Mouse (Mus musculus) kidney, postnatal 4 days (tissue): Measurements from ENCODE around the gene Vsig1.

Source experiments
- DNase-seq, 2 experiments: peaks; one replicate each; pipeline ENCODE4 v3.0.0; 2021; ENCODE audit warnings: mixed read lengths in 2 of 2

Gene Vsig1

DNA sequence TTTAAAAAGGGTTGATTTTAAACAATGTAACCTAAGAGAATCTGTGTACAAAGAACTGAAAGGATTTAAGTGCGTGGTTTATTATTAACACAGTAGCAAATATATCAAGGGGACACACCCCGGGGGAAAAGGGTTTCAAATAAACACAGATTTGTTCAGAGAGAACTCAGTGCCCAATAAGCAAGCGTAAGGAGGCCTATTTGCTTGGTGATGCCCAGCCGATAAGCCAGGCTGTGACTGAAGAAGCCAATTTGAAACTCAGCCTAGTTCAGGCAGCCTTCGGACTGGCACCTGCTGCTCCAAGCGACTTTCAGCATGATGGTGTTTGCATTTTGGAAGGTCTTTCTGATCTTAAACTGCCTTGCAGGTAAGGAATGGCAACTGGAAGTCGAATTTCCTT lies at the start of gene Vsig1:
Gene Vsig1 (plus strand): TSS at position 249 of the 400 bp plus-strand sequence.
- no peak for DNase-seq

GRCm38 (mm10) chrX:140862760-140863159 lies 44.6 kb upstream of the Vsig1 start:
- no peak for DNase-seq

- no peak for DNase-seq
These were observed 44.0 kb upstream of the Vsig1 start for GRCm38 (mm10) chrX:140863431-140863830.

DNA sequence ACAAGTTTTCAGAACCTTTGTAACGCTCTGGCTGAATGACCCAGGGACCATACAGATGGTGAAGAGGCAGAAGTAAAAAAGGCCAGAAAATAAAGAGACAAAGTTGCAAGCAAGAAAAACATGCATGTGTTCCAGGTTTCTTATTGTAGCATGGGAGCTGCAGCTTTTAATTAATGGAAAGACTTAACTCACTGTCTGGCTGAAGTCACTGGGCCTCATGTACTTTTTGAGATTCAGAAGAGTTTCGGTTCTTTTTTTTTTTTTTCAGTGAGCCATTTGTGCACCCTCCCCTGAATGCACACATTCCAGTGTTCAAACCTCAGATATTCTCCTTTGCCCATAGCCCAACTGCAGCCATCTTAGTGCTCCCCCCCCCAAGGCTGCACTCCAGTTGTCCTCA lies 20.2 kb upstream of the Vsig1 start:
- DNase-seq: no peak

DNA sequence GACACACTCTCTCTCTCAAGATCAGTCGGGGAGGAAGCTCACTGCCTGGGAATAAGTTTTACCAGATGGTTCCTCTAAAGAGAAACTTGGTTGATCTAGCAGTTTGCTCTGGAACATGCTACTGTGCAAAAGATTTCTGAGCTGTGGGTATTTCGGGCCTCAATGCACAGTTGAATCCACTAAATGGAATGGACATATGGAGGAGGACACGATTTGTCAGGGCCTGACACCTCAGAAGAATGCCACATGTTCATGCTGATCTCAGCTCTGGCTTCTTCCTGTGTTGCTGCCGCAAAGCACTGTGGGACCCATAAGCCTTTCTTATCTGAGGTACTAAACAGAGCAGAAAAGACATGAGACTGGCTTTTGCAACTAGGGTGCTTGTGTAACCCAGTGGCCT lies 15.6 kb upstream of the Vsig1 start:
- no peak for DNase-seq

DNA sequence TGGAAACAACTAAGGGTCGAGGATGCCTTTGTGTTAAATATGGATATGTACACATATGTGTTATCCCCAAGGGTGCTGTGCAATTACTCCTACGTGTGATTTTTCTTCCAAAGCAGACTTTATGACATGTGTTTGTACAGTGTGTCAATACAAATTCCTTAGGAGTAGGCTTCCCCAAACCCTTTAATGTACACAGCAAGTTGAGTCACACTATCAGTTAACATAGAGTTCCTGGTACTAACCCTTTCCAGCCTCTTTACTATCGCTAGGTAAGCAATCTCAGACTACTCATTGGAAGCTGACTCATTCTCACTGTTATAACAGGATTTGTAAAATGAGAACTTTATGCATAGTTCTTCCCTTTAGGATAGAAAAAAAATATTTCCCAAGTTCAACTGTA lies 3.9 kb upstream of the Vsig1 start:
- DNase-seq: no peak

GRCm38 (mm10) chrX:140921321-140921720 lies 13.9 kb downstream of the Vsig1 start:
- no peak for DNase-seq

DNA sequence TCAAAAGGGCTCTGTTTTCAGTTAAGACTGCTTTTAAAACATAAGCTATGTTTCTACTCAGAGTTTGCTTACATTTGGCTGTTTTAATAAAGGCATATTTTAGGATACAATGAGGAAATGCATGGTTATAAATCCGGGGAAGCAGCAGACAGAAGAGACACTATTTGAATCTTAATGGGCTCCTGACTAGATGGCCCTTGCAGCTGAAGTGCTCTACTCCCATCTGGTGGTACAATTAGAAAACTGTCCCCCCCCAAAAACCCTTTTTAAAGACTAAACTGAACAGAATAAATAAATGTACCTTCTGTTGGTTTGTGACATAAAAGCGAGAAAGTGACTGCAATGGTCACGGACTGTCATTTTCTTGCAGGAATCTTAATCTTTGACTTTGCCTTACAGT lies 24.7 kb downstream of the Vsig1 start:
- DNase-seq: no peak

- DNase-seq: no peak
These were observed 25.9 kb downstream of the Vsig1 start for GRCm38 (mm10) chrX:140933263-140933662.

DNA sequence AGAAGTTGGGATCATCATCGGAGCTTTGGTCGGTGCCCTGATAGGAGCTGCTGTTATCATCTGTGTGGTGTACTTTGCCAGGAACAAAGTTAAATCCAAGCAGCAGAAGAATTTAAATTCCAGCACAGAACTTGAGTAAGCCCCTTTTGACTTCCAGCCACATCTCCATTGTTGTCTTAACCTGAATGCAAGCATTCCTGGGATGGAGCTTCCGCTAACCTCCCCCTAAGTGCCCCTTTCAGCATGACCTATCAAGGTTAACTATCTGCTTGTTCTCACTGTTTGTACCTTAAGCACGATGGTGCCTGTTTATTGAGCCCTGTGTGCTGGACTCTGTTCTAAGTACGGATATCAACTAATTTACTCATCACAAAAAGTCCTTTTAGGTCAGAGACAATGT lies 28.9 kb downstream of the Vsig1 start:
- no peak for DNase-seq

GRCm38 (mm10) chrX:140953618-140954017 lies 46.2 kb downstream of the Vsig1 start:
- DNase-seq: no peak

DNA sequence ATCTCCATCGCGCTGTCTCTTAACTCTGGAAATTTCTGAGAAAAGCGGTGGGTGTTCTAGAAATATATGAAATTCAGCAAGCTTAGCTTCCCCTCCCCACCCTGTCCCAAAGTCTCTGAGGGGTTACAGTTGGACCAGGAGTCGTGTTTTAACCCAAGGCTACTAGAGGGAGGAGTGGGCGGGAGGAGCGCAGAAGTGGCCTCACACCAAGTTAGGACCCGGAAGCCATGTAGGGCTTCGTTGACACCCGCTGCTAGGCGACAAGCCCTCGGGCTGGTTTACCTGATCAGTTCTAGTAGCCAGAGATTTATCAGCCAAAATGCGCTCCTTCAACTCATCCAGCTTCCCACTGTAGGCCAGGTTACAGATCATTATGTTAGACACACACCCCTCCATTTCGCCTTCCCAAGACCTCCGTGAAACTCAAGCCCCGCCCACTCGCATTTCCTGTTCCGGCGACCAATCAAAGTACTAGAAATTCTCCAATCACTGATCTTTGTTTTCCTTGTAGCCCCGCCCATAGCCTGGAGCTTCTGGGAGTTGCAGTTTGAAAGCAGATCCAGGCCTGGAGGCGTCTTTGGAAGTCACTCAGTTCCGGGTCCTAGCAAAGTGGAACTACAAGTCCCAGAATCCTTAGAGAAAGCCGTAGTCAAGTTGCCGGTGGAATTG lies 49.0 kb downstream of the Vsig1 start, which contains the start of the genes Psmd10 and Atg4a:
Gene Psmd10 (minus strand): TSS at position 457 of the 669 bp plus-strand sequence.
Gene Atg4a (plus strand): TSS at position 636 of the 669 bp plus-strand sequence.
- peak; percentile 92 to 95 for DNase-seq

GRCm38 (mm10) chrX:140956959-140957358 lies 49.6 kb downstream of the Vsig1 start:
- DNase-seq: no peak

DNA sequence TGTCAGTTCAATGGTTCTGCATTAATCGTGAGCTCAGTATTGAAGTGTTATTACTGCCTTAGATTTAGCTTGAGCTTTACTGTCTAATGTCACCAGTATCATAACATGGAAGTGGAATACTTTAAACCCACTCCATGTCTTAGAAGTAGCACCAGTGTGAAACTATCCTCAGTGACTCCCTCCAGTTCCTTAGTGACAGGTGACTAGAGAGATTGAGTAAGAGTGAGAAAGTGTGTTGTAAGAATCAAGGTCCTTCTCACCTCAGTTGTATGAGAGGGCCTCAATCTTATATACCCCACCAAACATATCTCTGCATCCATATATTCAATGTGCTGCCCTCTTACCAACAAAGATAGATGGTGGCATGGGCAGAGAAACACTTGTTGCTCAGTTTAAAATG lies 71.5 kb downstream of the Vsig1 start:
- no peak for DNase-seq

- peak; percentile 43 to 63 for DNase-seq
These were observed 72.1 kb downstream of the Vsig1 start for GRCm38 (mm10) chrX:140979546-140979945.

GRCm38 (mm10) chrX:140980163-140980562 lies 72.8 kb downstream of the Vsig1 start:
- DNase-seq: no peak

DNA sequence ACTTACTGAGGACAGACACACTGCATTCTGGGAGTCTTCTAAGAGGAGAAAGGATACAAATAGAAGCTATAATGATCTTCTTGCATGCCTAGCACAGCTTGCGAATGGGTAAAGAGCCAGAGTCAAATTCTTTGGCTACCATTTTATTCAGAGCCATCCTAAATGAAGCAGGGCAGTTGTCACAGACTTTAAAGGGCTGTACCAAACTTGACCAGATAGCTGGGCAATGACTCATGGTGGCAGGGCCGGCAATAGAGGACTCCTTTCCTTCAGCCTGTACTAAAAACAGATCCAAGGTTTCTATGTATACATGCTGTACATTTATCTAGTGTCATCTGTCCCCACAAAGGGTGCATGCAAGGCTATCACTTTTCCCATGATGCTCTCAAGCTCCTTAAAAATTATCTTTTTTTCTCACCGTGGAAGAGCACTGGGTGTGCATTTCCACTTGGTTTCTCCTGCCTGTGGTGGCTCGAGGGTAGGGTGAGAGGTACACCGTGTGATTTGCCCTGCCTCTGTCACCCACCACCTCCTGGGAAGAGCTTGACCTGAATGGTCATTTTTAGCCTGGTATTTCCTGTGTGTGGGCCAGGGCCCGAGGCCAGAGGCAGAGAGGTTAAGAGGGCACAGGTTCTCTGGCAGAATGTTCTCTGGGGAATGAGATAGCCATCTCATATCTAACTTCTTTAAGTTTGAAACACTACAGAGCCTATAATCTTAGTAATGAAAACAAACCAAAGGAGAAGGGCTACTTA lies 76.0 kb downstream of the Vsig1 start:
- DNase-seq: peak in 1 of 2 experiments; percentile 17

DNA sequence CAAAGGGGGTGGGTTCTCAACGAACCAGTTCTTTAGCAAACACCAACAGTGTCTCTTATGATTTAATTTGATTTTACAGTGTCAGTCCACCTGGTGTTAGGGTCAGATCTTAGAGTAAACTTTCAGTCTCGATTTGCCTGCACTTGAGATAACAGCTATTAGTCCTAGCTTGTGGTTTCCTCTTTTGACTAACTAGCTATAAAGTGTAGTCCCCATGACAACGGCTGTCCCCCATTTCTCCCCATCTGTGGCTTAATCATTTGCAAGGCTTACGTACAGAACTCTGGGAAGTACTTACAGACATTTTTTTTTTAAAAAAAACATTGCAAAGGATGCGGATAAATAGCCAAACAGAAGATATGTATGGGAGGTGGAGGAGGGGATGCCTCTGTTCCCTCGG lies 77.4 kb downstream of the Vsig1 start:
- no peak for DNase-seq

DNA sequence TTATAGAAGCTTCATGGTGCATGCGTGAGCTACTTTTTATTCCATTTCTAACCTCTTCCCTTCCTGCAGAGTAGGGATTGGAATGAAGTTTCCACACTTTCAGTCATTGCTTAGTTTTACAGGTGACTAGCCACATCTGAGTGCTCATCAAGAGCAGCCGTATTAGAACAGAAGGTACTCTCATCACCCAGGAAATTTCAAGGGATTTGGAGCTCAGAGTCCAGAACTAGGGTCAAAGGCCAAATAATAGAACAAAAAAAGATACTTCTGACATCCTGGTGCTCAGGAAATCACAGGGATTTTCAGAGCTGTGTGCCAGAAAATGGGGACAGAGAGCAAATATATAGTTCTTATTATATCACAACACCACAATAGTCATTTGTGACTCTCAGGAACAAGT lies 77.8 kb downstream of the Vsig1 start:
- no peak for DNase-seq
